Mouse (Mus musculus): Measurements from ENCODE around the gene B4galnt3.

Gene B4galnt3

GRCm38 (mm10) chr6:120227068-120227467, 67.3 kb downstream of the B4galnt3 start:
- ATAC-seq (ENCODE audit: insufficient number of reproducible peaks, low FRiP score, low TSS enrichment) = no peak

- no peak for ATAC-seq (ENCODE audit: insufficient number of reproducible peaks, low FRiP score, low TSS enrichment)
Measured at GRCm38 (mm10) chr6:120225355-120225754, 69.0 kb downstream of the B4galnt3 start.

- no peak for ATAC-seq (ENCODE audit: insufficient number of reproducible peaks, low FRiP score, low TSS enrichment)
Measured at GRCm38 (mm10) chr6:120222669-120223068, 71.7 kb downstream of the B4galnt3 start.

GRCm38 (mm10) chr6:120219281-120219680, 75.1 kb downstream of the B4galnt3 start:
- no peak for ATAC-seq (ENCODE audit: insufficient number of reproducible peaks, low FRiP score, low TSS enrichment)

- ATAC-seq (ENCODE audit: insufficient number of reproducible peaks, low FRiP score, low TSS enrichment) = no peak
Measured at GRCm38 (mm10) chr6:120216702-120217101, 77.7 kb downstream of the B4galnt3 start.

- ATAC-seq (ENCODE audit: insufficient number of reproducible peaks, low FRiP score, low TSS enrichment) = no peak
Measured at GRCm38 (mm10) chr6:120211536-120211935, 82.8 kb downstream of the B4galnt3 start.

- no peak for ATAC-seq (ENCODE audit: insufficient number of reproducible peaks, low FRiP score, low TSS enrichment)
Measured at GRCm38 (mm10) chr6:120206586-120206985, 87.8 kb downstream of the B4galnt3 start.

- ATAC-seq (ENCODE audit: insufficient number of reproducible peaks, low FRiP score, low TSS enrichment) = no peak
Measured at GRCm38 (mm10) chr6:120202406-120202805, 92.0 kb downstream of the B4galnt3 start.

GRCm38 (mm10) chr6:120201956-120202355, 92.4 kb downstream of the B4galnt3 start:
- ATAC-seq (ENCODE audit: insufficient number of reproducible peaks, low FRiP score, low TSS enrichment) = no peak

- no peak for ATAC-seq (ENCODE audit: insufficient number of reproducible peaks, low FRiP score, low TSS enrichment)
Measured at GRCm38 (mm10) chr6:120199638-120200394, 94.5 kb downstream of the B4galnt3 start.

GRCm38 (mm10) chr6:120197964-120198363, 96.4 kb downstream of the B4galnt3 start:
- 0 out of 2 replicates have a peak, but pooled peaks have one; percentile 37 for ATAC-seq (ENCODE audit: insufficient number of reproducible peaks, low FRiP score, low TSS enrichment)

- no peak for ATAC-seq (ENCODE audit: insufficient number of reproducible peaks, low FRiP score, low TSS enrichment)
Measured at GRCm38 (mm10) chr6:120196837-120197236, 97.5 kb downstream of the B4galnt3 start.

GRCm38 (mm10) chr6:120194963-120195362, 99.4 kb downstream of the B4galnt3 start:
- no peak for ATAC-seq (ENCODE audit: insufficient number of reproducible peaks, low FRiP score, low TSS enrichment)

GRCm38 (mm10) chr6:120194305-120194704, 100.1 kb downstream of the B4galnt3 start:
- ATAC-seq (ENCODE audit: insufficient number of reproducible peaks, low FRiP score, low TSS enrichment) = no peak

- ATAC-seq (ENCODE audit: insufficient number of reproducible peaks, low FRiP score, low TSS enrichment) = no peak
Measured at GRCm38 (mm10) chr6:120193793-120194192, 100.6 kb downstream of the B4galnt3 start.

- ATAC-seq (ENCODE audit: insufficient number of reproducible peaks, low FRiP score, low TSS enrichment) = no peak
Measured at GRCm38 (mm10) chr6:120193174-120193573, 101.2 kb downstream of the B4galnt3 start.

GRCm38 (mm10) chr6:120192211-120192870, 102.0 kb downstream of the B4galnt3 start:
- ATAC-seq (ENCODE audit: insufficient number of reproducible peaks, low FRiP score, low TSS enrichment) = no peak

GRCm38 (mm10) chr6:120191396-120192170, 102.8 kb downstream of the B4galnt3 start:
- ATAC-seq (ENCODE audit: insufficient number of reproducible peaks, low FRiP score, low TSS enrichment) = no peak

- ATAC-seq (ENCODE audit: insufficient number of reproducible peaks, low FRiP score, low TSS enrichment) = no peak
Measured at GRCm38 (mm10) chr6:120190912-120191311, 103.4 kb downstream of the B4galnt3 start.

- no peak for ATAC-seq (ENCODE audit: insufficient number of reproducible peaks, low FRiP score, low TSS enrichment)
Measured at GRCm38 (mm10) chr6:120190365-120190764, 104.0 kb downstream of the B4galnt3 start.

- ATAC-seq (ENCODE audit: insufficient number of reproducible peaks, low FRiP score, low TSS enrichment) = no peak
Measured at GRCm38 (mm10) chr6:120189287-120189686, 105.1 kb downstream of the B4galnt3 start.

All from cerebellum, adult (tissue).